Mouse (Mus musculus) midbrain, embryonic 11.5 days (tissue): Measurements from ENCODE around the gene Ryk. TPM values are rescaled to one million over a fixed set of nuclear protein-coding genes. Genes with fewer than 3 reads are reported as not detected.
A peak's percentile ranks its signal among the peaks of the same experiment; 100 is the strongest.

ENCODE experiments used
- ATAC-seq: fragments of 200-750 bp; cut with Nextera tagmentation; 2 replicates; pipeline ENCODE4 v1.8.0; 2017; ENCODE audit warnings: moderate TSS enrichment, moderate library complexity; ENCODE audit not compliant: low FRiP score
- DNase-seq: peaks from one replicate; pipeline ENCODE4 v3.0.0; 2015; ENCODE audit warnings: low spot score; ENCODE audit errors: missing footprints
- H3K27ac ChIP-seq: fragments of 300-500 bp; sonication (generic); 2 replicates; pipeline ENCODE4 v1.5.1; 2014; ENCODE audit warnings: low read depth, low read length
- H3K27me3 ChIP-seq: fragments of 300-500 bp; sonication (generic); 2 replicates; pipeline ENCODE4 v1.6.1; 2014; ENCODE audit warnings: mild to moderate bottlenecking, low read length, moderate library complexity, mixed read lengths; ENCODE audit not compliant: control insufficient read depth, insufficient read depth
- H3K36me3 ChIP-seq: fragments of 300-500 bp; sonication (generic); 2 replicates; pipeline ENCODE4 v1.6.1; 2014; ENCODE audit warnings: mild to moderate bottlenecking, low read length, moderate library complexity, mixed read lengths; ENCODE audit not compliant: control insufficient read depth, insufficient read depth
- H3K4me1 ChIP-seq: fragments of 300-500 bp; sonication (generic); 2 replicates; pipeline ENCODE4 v1.6.1; 2014; ENCODE audit warnings: low read length; ENCODE audit not compliant: control insufficient read depth, insufficient read depth
- H3K4me2 ChIP-seq: fragments of 300-500 bp; sonication (generic); 2 replicates; pipeline ENCODE4 v1.6.1; 2014; ENCODE audit warnings: mild to moderate bottlenecking, moderate library complexity
- H3K4me3 ChIP-seq: fragments of 300-500 bp; sonication (generic); 2 replicates; pipeline ENCODE4 v1.5.1; 2014; ENCODE audit warnings: low read depth, low read length
- H3K9ac ChIP-seq: fragments of 300-500 bp; sonication (generic); 2 replicates; pipeline ENCODE4 v1.6.1; 2014; ENCODE audit warnings: low read length
- H3K9me3 ChIP-seq: fragments of 300-500 bp; sonication (generic); 2 replicates; pipeline ENCODE4 v1.6.1; 2016; ENCODE audit warnings: low read length; ENCODE audit not compliant: control insufficient read depth
- WGBS: fragments of 180-500 bp; shearing (Covaris S2); extraction: QIAGEN DNeasy Blood & Tissue Kit; methylation state at CpG from one replicate; pipeline ENCODE4 v1.1.7; 2014; 5-methylcytosine and 5-hydroxymethylcytosine counted together
- polyA plus RNA-seq: library from polyadenylated mRNA; unstranded; fragments of >200 nt; fragmentation: Nextera tagmentation; extraction: Ambion mirVana; gene quantifications from 2 replicates; pipeline ENCODE4 v1.2.1, GENCODE M21; 2014

Ryk gene
- polyA plus RNA-seq, 1 experiment from 2014 or later = 27.1 TPM

DNA sequence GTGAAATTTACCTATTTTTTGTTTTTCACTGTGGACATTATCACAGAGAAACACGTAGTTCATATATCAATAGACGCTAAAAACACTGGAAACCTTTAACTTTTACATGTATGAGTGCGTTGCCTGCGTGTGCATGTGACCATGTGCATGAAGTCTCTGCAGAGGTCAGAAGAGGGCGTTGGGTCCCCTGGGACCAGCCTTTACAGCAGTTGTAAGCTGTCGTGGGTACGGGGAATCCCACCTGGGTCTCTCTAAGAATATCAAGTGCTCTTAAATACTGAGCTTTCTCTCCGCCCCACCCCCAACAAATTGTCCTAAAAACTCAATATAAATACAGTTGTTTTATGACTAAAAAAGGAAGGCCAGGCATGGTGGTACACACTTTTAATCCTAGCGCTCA lies 50.0 kb downstream of the Ryk start:
- Histone ChIP-seq H3K27me3 (no peaks in the 10 kb centered on the region), H3K4me1 (no peaks in the 10 kb centered on the region), H3K4me2 (no peak overlapping the region), H3K9ac (no peak overlapping the region), H3K9me3 (no peaks in the 10 kb centered on the region), H3K4me3 (no peak overlapping the region), H3K27ac (no peak overlapping the region), H3K36me3 (peaks cover 2% of the 10 kb centered on the region; the same call in 1 of the 2 replicates)
- ATAC-seq = no peak
- WGBS = 88% methylated on average over 9 of the region's 9 CpGs
- peak; percentile 37 for DNase-seq

DNA sequence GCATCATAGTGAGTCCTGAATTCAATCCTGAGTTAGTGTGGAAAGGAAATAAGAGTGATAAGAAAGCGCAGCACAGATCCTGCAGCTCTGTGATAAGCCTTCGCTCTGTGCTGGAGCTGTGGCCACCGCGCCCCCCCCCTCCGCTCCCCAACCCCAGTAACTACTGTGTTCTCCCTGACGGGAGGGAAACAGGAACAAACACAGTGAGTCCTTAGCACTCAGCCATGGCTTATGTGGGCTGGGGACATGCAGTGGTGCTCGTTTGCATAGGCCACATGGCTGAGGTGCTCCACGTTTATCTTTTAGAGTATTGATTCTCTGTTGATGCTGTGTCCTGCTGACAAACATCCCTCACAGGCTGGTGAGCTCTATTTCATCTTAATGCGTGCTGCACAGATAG lies 55.4 kb downstream of the Ryk start:
- H3K4me2 ChIP-seq = no peak overlapping the region
- H3K27me3 ChIP-seq = no peaks in the 10 kb centered on the region
- peak; percentile 61 for DNase-seq
- 77% methylated on average over 9 of the region's 9 CpGs for WGBS
- ATAC-seq = no peak
- H3K36me3 ChIP-seq = peaks cover 2% of the 10 kb centered on the region; the same call in 1 of the 2 replicates
- no peaks in the 10 kb centered on the region for H3K9me3 ChIP-seq
- H3K4me1 ChIP-seq = no peaks in the 10 kb centered on the region
- H3K4me3 ChIP-seq = no peak overlapping the region
- no peak overlapping the region for H3K9ac ChIP-seq
- H3K27ac ChIP-seq = no peak overlapping the region

DNA sequence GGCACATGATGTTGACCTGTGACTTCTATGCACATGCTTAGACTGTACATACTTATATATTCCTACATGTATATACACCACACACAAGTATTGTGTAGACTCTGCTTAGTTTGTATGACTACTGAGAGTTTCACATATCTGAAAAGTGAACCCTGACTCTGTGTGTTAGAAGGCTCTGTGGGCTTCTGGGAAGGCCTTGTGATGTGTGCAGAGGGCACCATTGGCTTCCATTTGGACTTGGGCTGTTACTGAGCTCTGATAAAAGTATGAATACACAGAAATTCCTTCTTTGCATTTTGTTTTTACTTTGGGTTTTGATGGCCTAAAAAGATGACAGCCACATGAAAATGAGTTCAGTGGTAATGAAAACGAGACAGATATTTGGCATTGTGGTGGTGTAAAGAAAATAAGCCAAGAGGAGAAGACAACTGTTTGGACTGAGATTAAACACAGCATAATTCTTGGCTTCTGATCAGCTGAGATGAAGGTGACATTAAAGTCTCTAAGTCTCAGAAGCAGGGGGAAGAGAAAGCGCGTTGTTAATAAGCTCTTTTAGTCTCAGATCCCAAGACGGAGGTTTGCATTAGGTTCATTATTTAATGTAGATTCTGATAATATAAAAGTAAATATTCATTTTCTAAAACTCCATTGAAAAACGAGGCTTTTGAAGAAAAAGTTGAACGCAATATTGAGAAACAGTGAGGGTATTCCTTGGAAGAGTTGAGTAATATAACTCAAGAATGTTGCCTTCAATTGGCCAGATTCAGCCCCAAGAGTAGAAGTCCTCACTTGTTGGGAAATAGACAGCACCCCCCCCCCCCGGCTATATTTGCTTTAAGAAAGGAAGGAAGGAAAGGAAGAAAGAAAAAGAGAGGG lies 58.0 kb downstream of the Ryk start:
- ATAC-seq (no peak), DNase-seq (no peak)
- Histone ChIP-seq H3K27ac (no peak overlapping the region), H3K4me3 (no peak overlapping the region), H3K4me1 (no peaks in the 10 kb centered on the region), H3K9ac (no peak overlapping the region), H3K27me3 (no peaks in the 10 kb centered on the region), H3K4me2 (no peak overlapping the region), H3K9me3 (no peaks in the 10 kb centered on the region), H3K36me3 (no peaks in the 10 kb centered on the region; the same call in 1 of the 2 replicates)
- 92% methylated on average over 7 of the region's 7 CpGs for WGBS

DNA sequence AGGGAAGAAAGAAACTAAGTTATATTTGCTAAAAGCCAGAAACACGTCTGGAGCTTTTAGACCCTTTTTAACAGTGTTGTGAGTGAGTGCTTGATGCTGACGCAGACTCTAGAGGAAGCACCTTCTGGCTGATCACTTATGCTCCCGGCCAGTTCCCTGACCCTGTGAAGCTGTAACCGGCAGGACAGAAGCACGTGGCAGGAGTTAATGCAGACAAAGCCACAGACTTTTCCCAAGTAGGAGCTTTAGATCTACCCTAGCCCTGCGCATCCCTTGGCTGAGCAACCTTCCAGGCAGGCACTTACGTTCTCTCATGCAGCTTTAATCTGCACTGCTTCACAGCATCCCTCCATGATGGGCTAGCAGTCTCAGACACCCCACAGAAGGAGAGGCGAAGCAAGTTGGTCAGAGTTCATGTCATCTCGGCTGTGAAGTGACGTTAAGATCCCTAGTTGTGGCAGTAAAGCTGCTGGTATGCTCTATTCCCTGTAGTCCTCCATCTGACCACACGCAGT lies 58.7 kb downstream of the Ryk start:
- Histone ChIP-seq H3K4me3 (no peak overlapping the region), H3K36me3 (peaks cover 2% of the 10 kb centered on the region; the same call in 1 of the 2 replicates), H3K27ac (no peak overlapping the region), H3K9me3 (no peaks in the 10 kb centered on the region), H3K4me1 (no peaks in the 10 kb centered on the region), H3K9ac (no peak overlapping the region), H3K4me2 (no peak overlapping the region), H3K27me3 (no peaks in the 10 kb centered on the region)
- DNase-seq (peak; percentile 51), ATAC-seq (no peak)
- WGBS = 86% methylated on average over 11 of the region's 11 CpGs

DNA sequence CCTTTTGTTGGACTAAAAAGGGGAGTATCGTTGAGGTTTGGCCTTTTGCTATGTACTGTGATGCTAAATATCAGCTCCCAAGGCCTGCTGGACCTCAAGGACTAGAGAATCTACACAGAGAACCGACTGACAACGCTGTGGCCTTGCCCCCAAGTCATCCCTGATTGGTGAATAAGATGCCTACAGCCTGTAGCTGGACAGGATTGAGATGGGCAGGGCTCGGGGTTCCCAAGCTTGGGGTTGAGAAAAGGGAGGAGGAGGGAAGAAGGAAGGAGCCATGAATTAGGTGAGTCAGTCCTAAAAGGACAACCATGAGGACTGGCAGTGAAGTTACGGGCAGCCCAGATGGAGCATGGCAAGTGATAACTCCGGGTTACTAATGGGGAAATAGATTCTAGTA lies 65.2 kb downstream of the Ryk start:
- Histone ChIP-seq H3K4me3 (no peak overlapping the region), H3K4me2 (no peak overlapping the region), H3K9me3 (no peaks in the 10 kb centered on the region), H3K36me3 (peaks cover 9% of the 10 kb centered on the region), H3K9ac (no peak overlapping the region), H3K27ac (no peak overlapping the region), H3K4me1 (no peaks in the 10 kb centered on the region), H3K27me3 (no peaks in the 10 kb centered on the region)
- ATAC-seq (no peak), DNase-seq (no peak)
- WGBS = 90% methylated on average over 6 of the region's 6 CpGs

DNA sequence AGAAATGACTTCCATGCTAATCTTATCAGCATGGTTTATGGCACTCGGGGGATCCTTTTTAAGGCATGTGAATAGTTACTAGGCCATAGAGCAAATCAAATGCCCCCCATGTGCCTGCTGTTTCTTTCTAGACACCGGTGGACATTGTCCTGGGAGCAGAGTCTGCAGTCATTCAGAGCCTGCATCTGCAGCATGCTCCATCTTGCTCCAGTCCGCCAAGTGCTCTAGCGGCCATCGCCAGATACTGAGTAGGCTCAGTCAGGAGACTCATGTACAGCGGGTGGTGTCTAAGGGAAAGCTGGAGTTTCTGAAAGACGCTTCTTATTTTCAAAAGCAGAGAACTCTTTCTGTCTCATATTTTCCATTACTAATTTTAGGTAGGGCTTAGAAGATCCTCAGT lies 67.6 kb downstream of the Ryk start:
- Histone ChIP-seq H3K9ac (no peak overlapping the region), H3K9me3 (no peaks in the 10 kb centered on the region), H3K4me3 (no peak overlapping the region), H3K27me3 (no peaks in the 10 kb centered on the region), H3K4me1 (no peaks in the 10 kb centered on the region), H3K27ac (no peak overlapping the region), H3K4me2 (no peak overlapping the region), H3K36me3 (peaks cover 15% of the 10 kb centered on the region)
- DNase-seq (no peak), ATAC-seq (no peak)
- 92% methylated on average over 7 of the region's 7 CpGs for WGBS

DNA sequence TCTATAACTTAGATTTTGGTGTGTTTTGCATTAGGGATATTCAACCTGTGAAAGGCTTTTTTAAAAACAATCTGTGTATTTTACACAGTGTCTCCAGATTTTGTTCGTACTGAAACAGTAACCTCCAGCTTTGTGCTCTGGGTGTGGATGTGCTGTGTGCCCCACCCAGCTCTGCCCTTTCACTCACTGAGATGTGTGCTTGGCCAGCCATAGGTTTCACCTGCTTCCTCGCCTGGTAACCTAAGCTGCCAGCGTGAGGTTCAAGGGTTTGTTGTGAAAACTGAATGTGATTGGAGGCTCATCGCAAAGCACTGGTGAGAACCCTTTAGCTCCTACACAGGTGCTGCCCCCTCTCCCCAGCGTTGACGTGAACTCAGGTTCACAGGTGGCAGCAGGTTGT lies 70.2 kb downstream of the Ryk start:
- no peak for DNase-seq

DNA sequence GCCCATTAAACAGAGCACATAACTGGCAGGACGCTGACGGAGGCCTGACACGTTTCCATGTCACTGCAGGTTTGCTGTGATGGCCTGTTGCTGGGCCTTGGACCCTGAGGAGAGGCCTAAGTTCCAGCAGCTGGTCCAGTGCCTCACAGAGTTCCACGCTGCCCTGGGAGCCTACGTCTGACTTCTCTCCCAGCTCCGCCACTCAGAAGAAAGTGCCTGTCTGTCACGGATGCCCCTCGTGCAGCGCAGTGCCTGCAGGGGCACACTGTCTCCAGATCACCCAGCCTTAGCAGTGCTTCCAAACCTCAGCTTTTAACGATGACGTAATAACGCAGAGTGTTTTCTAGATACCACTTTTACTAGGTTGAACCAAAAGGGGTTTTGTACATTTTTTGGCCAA lies 72.1 kb downstream of the Ryk start:
- WGBS = 90% methylated on average over 12 of the region's 12 CpGs

More for the DNA sequence above, 70.2 kb downstream of the Ryk start:
- Histone ChIP-seq H3K9me3 (no peaks in the 10 kb centered on the region), H3K9ac (no peak overlapping the region), H3K27ac (no peak overlapping the region), H3K27me3 (no peaks in the 10 kb centered on the region), H3K36me3 (peaks cover 10% of the 10 kb centered on the region; the same call in 1 of the 2 replicates), H3K4me1 (no peaks in the 10 kb centered on the region), H3K4me3 (no peak overlapping the region), H3K4me2 (no peak overlapping the region)
- no peak for ATAC-seq
- WGBS = 94% methylated on average over 6 of the region's 6 CpGs

DNA sequence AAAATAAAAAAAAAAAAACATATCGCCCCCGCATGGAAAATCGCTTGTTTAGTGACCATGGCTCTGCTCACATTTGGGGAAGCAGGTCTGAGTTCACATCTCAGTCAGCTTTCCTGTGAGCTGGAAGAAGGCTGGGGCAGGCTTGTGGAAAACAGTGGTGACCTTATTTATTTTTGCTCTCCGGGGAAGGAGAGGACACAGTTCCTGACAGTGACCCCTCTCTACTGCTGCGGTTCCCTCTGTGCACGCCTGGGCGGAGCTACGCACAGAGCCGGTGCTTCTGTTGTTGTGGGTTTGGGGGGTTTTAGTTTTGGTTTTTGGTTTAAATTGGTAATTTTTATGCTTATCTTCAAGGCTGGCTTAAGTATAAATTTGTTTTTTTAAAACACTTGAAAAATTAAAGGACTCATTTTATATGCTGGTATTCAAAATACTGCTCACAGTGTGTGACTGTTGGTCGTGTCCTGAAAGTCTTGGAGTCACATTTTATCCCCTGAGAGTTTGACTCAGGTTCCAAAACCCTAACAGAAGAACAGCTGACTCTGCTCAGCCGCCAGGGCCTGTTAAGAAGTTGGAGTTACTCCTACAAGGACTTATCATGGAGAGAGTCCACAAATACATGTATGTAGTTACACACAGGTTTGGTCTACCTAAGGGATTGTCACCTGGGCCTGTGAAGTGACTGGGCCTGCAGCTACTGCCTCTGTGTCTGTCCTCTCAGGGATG lies 73.0 kb downstream of the Ryk start:
- Histone ChIP-seq H3K4me2 (no peak overlapping the region), H3K27me3 (no peaks in the 10 kb centered on the region), H3K9ac (no peak overlapping the region), H3K27ac (no peak overlapping the region), H3K9me3 (no peaks in the 10 kb centered on the region), H3K4me3 (no peak overlapping the region), H3K4me1 (no peaks in the 10 kb centered on the region), H3K36me3 (peaks cover 12% of the 10 kb centered on the region; the same call in 1 of the 2 replicates)
- 87% methylated on average over 11 of the region's 11 CpGs for WGBS
- DNase-seq (no peak), ATAC-seq (no peak)

More for the DNA sequence above, 72.1 kb downstream of the Ryk start:
- no peak for DNase-seq
- no peak for ATAC-seq
- H3K4me1 ChIP-seq = no peaks in the 10 kb centered on the region
- no peak overlapping the region for H3K9ac ChIP-seq
- no peak overlapping the region for H3K4me3 ChIP-seq
- H3K9me3 ChIP-seq = no peaks in the 10 kb centered on the region
- H3K27me3 ChIP-seq = no peaks in the 10 kb centered on the region
- peaks cover 12% of the 10 kb centered on the region; the same call in 1 of the 2 replicates for H3K36me3 ChIP-seq
- no peak overlapping the region for H3K27ac ChIP-seq
- H3K4me2 ChIP-seq = no peak overlapping the region
